Mouse (Mus musculus) embryonic facial prominence, embryonic 14.5 days (tissue): Measurements from ENCODE around the gene Klhl24. TPM values are rescaled to one million over a fixed set of nuclear protein-coding genes. Genes with fewer than 3 reads are reported as not detected.

Experiments used
- ATAC-seq: fragments of 200-750 bp; cut with Nextera tagmentation; 2 replicates; pipeline ENCODE4 v1.8.0; 2017; ENCODE audit warnings: low read depth, moderate number of reproducible peaks, moderate TSS enrichment
- DNase-seq: peaks from one replicate; pipeline ENCODE4 v3.0.0-alpha.2; 2015; ENCODE audit warnings: low spot score
- H3K27ac ChIP-seq: fragments of 300-500 bp; sonication (generic); replicated peaks from 2 replicates; pipeline ENCODE4 v1.5.1; 2014; ENCODE audit warnings: low read depth, mild to moderate bottlenecking, low read length, moderate library complexity
- H3K27me3 ChIP-seq: fragments of 300-500 bp; sonication (generic); replicated peaks from 2 replicates; pipeline ENCODE4 v1.6.1; 2014; ENCODE audit warnings: low read length; ENCODE audit not compliant: control insufficient read depth, insufficient read depth
- H3K36me3 ChIP-seq: fragments of 300-500 bp; sonication (generic); 2 replicates; pipeline ENCODE4 v1.6.1; 2014; ENCODE audit warnings: low read length, mixed read lengths; ENCODE audit not compliant: control insufficient read depth, insufficient read depth
- H3K4me1 ChIP-seq: fragments of 300-500 bp; sonication (generic); 2 replicates; pipeline ENCODE4 v1.6.1; 2014; ENCODE audit warnings: antibody characterized with exemption, low read length; ENCODE audit not compliant: control insufficient read depth, insufficient read depth
- H3K4me2 ChIP-seq: fragments of 300-500 bp; sonication (generic); 2 replicates; pipeline ENCODE4 v1.6.1; 2014; ENCODE audit warnings: low read depth, mild to moderate bottlenecking, low read length, moderate library complexity, mixed read lengths
- H3K4me3 ChIP-seq: fragments of 300-500 bp; sonication (generic); 2 replicates; pipeline ENCODE4 v1.5.1; 2014; ENCODE audit warnings: low read depth, mild to moderate bottlenecking, low read length
- H3K9ac ChIP-seq: fragments of 300-500 bp; sonication (generic); 2 replicates; pipeline ENCODE4 v1.6.1; 2014; ENCODE audit warnings: low read depth, mild to moderate bottlenecking, low read length, moderate library complexity, mixed read lengths
- H3K9me3 ChIP-seq: fragments of 300-500 bp; sonication (generic); 2 replicates; pipeline ENCODE4 v1.6.1; 2016; ENCODE audit warnings: low read length; ENCODE audit not compliant: control insufficient read depth
- WGBS: fragments of 180-500 bp; shearing (Covaris S2); extraction: QIAGEN DNeasy Blood & Tissue Kit; methylation state at CpG from one replicate; pipeline ENCODE4 v1.1.7; 2014; 5-methylcytosine and 5-hydroxymethylcytosine counted together
- polyA plus RNA-seq: library from polyadenylated mRNA; unstranded; fragments of >200 nt; fragmentation: Nextera tagmentation; extraction: Ambion mirVana; gene quantifications from 2 replicates; pipeline ENCODE4 v1.2.1, GENCODE M21; 2014

Gene Klhl24
- polyA plus RNA-seq, 1 experiment from 2014 or later = 23.1 TPM

GRCm38 (mm10) chr16:20169071-20169470 is 71.7 kb downstream of the Klhl24 start:
- Histone ChIP-seq H3K4me1 (no peaks in the 10 kb centered on the region), H3K36me3 (peaks cover 90% of the 10 kb centered on the region), H3K9me3 (peaks cover 21% of the 10 kb centered on the region), H3K9ac (no peak overlapping the region), H3K27ac (no peak overlapping the region), H3K4me2 (no peak overlapping the region), H3K27me3 (no peaks in the 10 kb centered on the region), H3K4me3 (no peak overlapping the region)
- DNase-seq (no peak), ATAC-seq (no peak)
- 78% methylated on average over 3 of the region's 3 CpGs for WGBS

GRCm38 (mm10) chr16:20169471-20170106 is 72.2 kb downstream of the Klhl24 start:
- DNase-seq = peak; percentile 4
- Histone ChIP-seq H3K4me1 (no peaks in the 10 kb centered on the region), H3K9me3 (peaks cover 19% of the 10 kb centered on the region), H3K4me2 (no peak overlapping the region), H3K36me3 (peaks cover 90% of the 10 kb centered on the region), H3K27ac (no peak overlapping the region), H3K4me3 (no peak overlapping the region), H3K9ac (no peak overlapping the region), H3K27me3 (no peaks in the 10 kb centered on the region)
- 89% methylated on average over 3 of the region's 3 CpGs for WGBS
- no peak for ATAC-seq

Other genes starting within 250 kb of the Klhl24 start
- 7.4 and 9.3 TPM in 2 replicates for gene Klhl6, start 114.5 kb upstream of the Klhl24 start, polyA plus RNA-seq
- gene Yeats2, start 43.5 kb downstream of the Klhl24 start, polyA plus RNA-seq = 25.4 and 31.3 TPM in 2 replicates
- gene Map6d1, start 143.8 kb downstream of the Klhl24 start, polyA plus RNA-seq = 0.98 and 1.1 TPM in 2 replicates
- 75.8 and 88.8 TPM in 2 replicates for gene Parl, start 204.8 kb downstream of the Klhl24 start, polyA plus RNA-seq
- gene Cyp2ab1, start 227.9 kb downstream of the Klhl24 start, polyA plus RNA-seq = 0.07 TPM in 1 of 2 replicates, not detected in the other